Mouse (Mus musculus) forebrain, embryonic 12.5 days (tissue): ENCODE data around the gene Slx4. TPM values are rescaled to one million over a fixed set of nuclear protein-coding genes. Genes with fewer than 3 reads are reported as not detected.
"Not testable (repeated sequence)": the region's sequence is repeated elsewhere in the genome, so short reads cannot be mapped to it uniquely, and the experiment has no call there.

Source experiments
- ATAC-seq: fragments of 200-750 bp; cut with Nextera tagmentation; 2 replicates; pipeline ENCODE4 v1.8.0; 2017; ENCODE audit warnings: moderate TSS enrichment; ENCODE audit not compliant: low FRiP score
- H3K27ac ChIP-seq: fragments of 300-500 bp; sonication (generic); 2 replicates; pipeline ENCODE4 v1.5.1; 2016; ENCODE audit warnings: mild to moderate bottlenecking
- H3K27me3 ChIP-seq: fragments of 300-500 bp; sonication (generic); 2 replicates; pipeline ENCODE4 v1.6.1; 2016; ENCODE audit warnings: mild to moderate bottlenecking
- H3K36me3 ChIP-seq: fragments of 300-500 bp; sonication (generic); replicated peaks from 2 replicates; pipeline ENCODE4 v1.6.1; 2016; ENCODE audit warnings: mild to moderate bottlenecking
- H3K4me1 ChIP-seq: fragments of 300-500 bp; sonication (generic); 2 replicates; pipeline ENCODE4 v1.6.1; 2016
- H3K4me2 ChIP-seq: fragments of 300-500 bp; sonication (generic); 2 replicates; pipeline ENCODE4 v1.6.1; 2016; ENCODE audit warnings: mild to moderate bottlenecking, moderate library complexity
- H3K4me3 ChIP-seq: fragments of 300-500 bp; sonication (generic); replicated peaks from 2 replicates; pipeline ENCODE4 v1.5.1; 2016; ENCODE audit warnings: mild to moderate bottlenecking
- H3K9ac ChIP-seq: fragments of 300-500 bp; sonication (generic); 2 replicates; pipeline ENCODE4 v1.6.1; 2016; ENCODE audit warnings: mild to moderate bottlenecking
- H3K9me3 ChIP-seq: fragments of 300-500 bp; sonication (generic); 2 replicates; pipeline ENCODE4 v1.6.1; 2016
- WGBS: fragments of 180-500 bp; shearing (Covaris S2); methylation state at CpG from one replicate; pipeline ENCODE4 v1.1.7; 2016; 5-methylcytosine and 5-hydroxymethylcytosine counted together
- polyA plus RNA-seq: library from polyadenylated mRNA; unstranded; fragments of >200 nt; fragmentation: Nextera tagmentation; extraction: Ambion mirVana; gene quantifications from 2 replicates; pipeline ENCODE4 v1.2.1, GENCODE M21; 2016

Gene Slx4
- polyA plus RNA-seq, 1 experiment from 2014 or later: 29.5 TPM

- Histone ChIP-seq H3K4me2 (no peak overlapping the region), H3K4me1 (no peaks in the 10 kb centered on the region), H3K4me3 (no peak overlapping the region), H3K36me3 (peaks cover 99% of the 10 kb centered on the region), H3K27ac (no peak overlapping the region), H3K9me3 (no peaks in the 10 kb centered on the region), H3K9ac (no peak overlapping the region), H3K27me3 (no peaks in the 10 kb centered on the region)
- 56% methylated on average over 7 of the region's 7 CpGs for WGBS
- no peak for ATAC-seq
Measured at GRCm38 (mm10) chr16:3983146-3983700, 20.3 kb downstream of the Slx4 start.

- 96% methylated on average over 4 of the region's 4 CpGs for WGBS
- H3K36me3 ChIP-seq: peaks cover 97% of the 10 kb centered on the region
Measured at GRCm38 (mm10) chr16:3982173-3982572, 21.4 kb downstream of the Slx4 start.

GRCm38 (mm10) chr16:3976712-3977111 is 26.9 kb downstream of the Slx4 start:
- no peak for ATAC-seq
- no peak overlapping the region for H3K27ac ChIP-seq

More at GRCm38 (mm10) chr16:3982173-3982572, 21.4 kb downstream of the Slx4 start:
- H3K4me1 ChIP-seq: no peaks in the 10 kb centered on the region
- no peaks in the 10 kb centered on the region for H3K27me3 ChIP-seq
- no peak overlapping the region for H3K4me3 ChIP-seq
- no peak overlapping the region for H3K9ac ChIP-seq
- no peak for ATAC-seq
- H3K27ac ChIP-seq: no peak overlapping the region
- no peaks in the 10 kb centered on the region for H3K9me3 ChIP-seq
- H3K4me2 ChIP-seq: no peak overlapping the region

GRCm38 (mm10) chr16:3976251-3976671 is 27.3 kb downstream of the Slx4 start, which contains the start of gene Nlrc3:
Gene Nlrc3 (minus strand): TSS chr16:3976632.
- WGBS: 71% methylated on average over 4 of the region's 4 CpGs
- H3K27ac ChIP-seq: no peak within 1 kb of the TSS
- ATAC-seq: no peak

More at GRCm38 (mm10) chr16:3976712-3977111, 26.9 kb downstream of the Slx4 start:
- Histone ChIP-seq H3K27me3 (no peaks in the 10 kb centered on the region), H3K9me3 (no peaks in the 10 kb centered on the region), H3K9ac (no peak overlapping the region), H3K36me3 (peaks cover 43% of the 10 kb centered on the region), H3K4me1 (no peaks in the 10 kb centered on the region), H3K4me2 (no peak overlapping the region), H3K4me3 (no peak overlapping the region)
- 65% methylated on average over 3 of the region's 3 CpGs for WGBS

GRCm38 (mm10) chr16:3975658-3976057 is 27.9 kb downstream of the Slx4 start:
- no peak overlapping the region for H3K4me3 ChIP-seq
- H3K4me1 ChIP-seq: no peaks in the 10 kb centered on the region
- no peak overlapping the region for H3K27ac ChIP-seq
- no peak for ATAC-seq
- H3K9ac ChIP-seq: no peak overlapping the region
- no peaks in the 10 kb centered on the region for H3K9me3 ChIP-seq
- H3K4me2 ChIP-seq: no peak overlapping the region
- H3K27me3 ChIP-seq: no peaks in the 10 kb centered on the region
- H3K36me3 ChIP-seq: peaks cover 33% of the 10 kb centered on the region
- 90% methylated on average over 7 of the region's 7 CpGs for WGBS

More at GRCm38 (mm10) chr16:3976251-3976671, 27.3 kb downstream of the Slx4 start, which contains the start of gene Nlrc3:
- H3K4me3 ChIP-seq: no peak within 1 kb of the TSS
- H3K27me3 ChIP-seq: no peaks in the 10 kb centered on the region
- H3K4me2 ChIP-seq: no peak within 1 kb of the TSS
- no peaks in the 10 kb centered on the region for H3K4me1 ChIP-seq
- H3K9me3 ChIP-seq: no peaks in the 10 kb centered on the region
- no peak within 1 kb of the TSS for H3K9ac ChIP-seq
- H3K36me3 ChIP-seq: peaks cover 39% of the 10 kb centered on the region

GRCm38 (mm10) chr16:3974456-3974855 is 29.1 kb downstream of the Slx4 start:
- H3K4me1 ChIP-seq, H3K4me2 ChIP-seq, ATAC-seq, H3K4me3 ChIP-seq, H3K27ac ChIP-seq, H3K9ac ChIP-seq, H3K9me3 ChIP-seq, H3K27me3 ChIP-seq: not testable (repeated sequence)
- 93% methylated on average over 19 of the region's 19 CpGs for WGBS
- H3K36me3 ChIP-seq: peaks cover 21% of the 10 kb centered on the region

- Histone ChIP-seq H3K9ac (no peak overlapping the region), H3K9me3 (no peaks in the 10 kb centered on the region), H3K4me1 (no peaks in the 10 kb centered on the region), H3K27me3 (no peaks in the 10 kb centered on the region), H3K4me3 (no peak overlapping the region), H3K27ac (no peak overlapping the region), H3K36me3 (no peaks in the 10 kb centered on the region), H3K4me2 (no peak overlapping the region)
- no peak for ATAC-seq
- WGBS: 84% methylated on average over 3 of the region's 3 CpGs
Measured at GRCm38 (mm10) chr16:3965534-3965933, 38.0 kb downstream of the Slx4 start.

- WGBS: 86% methylated on average over 10 of the region's 10 CpGs
- H3K36me3 ChIP-seq: no peaks in the 10 kb centered on the region
- H3K27me3 ChIP-seq: no peaks in the 10 kb centered on the region
- H3K4me3 ChIP-seq: no peak overlapping the region
- no peak for ATAC-seq
- H3K9me3 ChIP-seq: no peaks in the 10 kb centered on the region
- H3K9ac ChIP-seq: no peak overlapping the region
- no peaks in the 10 kb centered on the region for H3K4me1 ChIP-seq
- no peak overlapping the region for H3K4me2 ChIP-seq
- H3K27ac ChIP-seq: no peak overlapping the region
Measured at GRCm38 (mm10) chr16:3964990-3965389, 38.6 kb downstream of the Slx4 start.

GRCm38 (mm10) chr16:3959261-3959660 is 44.3 kb downstream of the Slx4 start:
- H3K27me3 ChIP-seq: no peaks in the 10 kb centered on the region
- 79% methylated on average over 2 of the region's 2 CpGs for WGBS
- no peaks in the 10 kb centered on the region for H3K4me1 ChIP-seq
- no peak overlapping the region for H3K27ac ChIP-seq
- ATAC-seq: no peak
- no peak overlapping the region for H3K9ac ChIP-seq
- H3K36me3 ChIP-seq: no peaks in the 10 kb centered on the region
- H3K4me3 ChIP-seq: no peak overlapping the region
- H3K4me2 ChIP-seq: no peak overlapping the region
- no peaks in the 10 kb centered on the region for H3K9me3 ChIP-seq

GRCm38 (mm10) chr16:3956369-3956768 is 47.2 kb downstream of the Slx4 start:
- no peaks in the 10 kb centered on the region for H3K9me3 ChIP-seq
- H3K27ac ChIP-seq: no peak overlapping the region
- H3K4me3 ChIP-seq: no peak overlapping the region
- H3K9ac ChIP-seq: no peak overlapping the region
- ATAC-seq: no peak
- H3K36me3 ChIP-seq: no peaks in the 10 kb centered on the region
- no peaks in the 10 kb centered on the region for H3K4me1 ChIP-seq
- no peak overlapping the region for H3K4me2 ChIP-seq
- no peaks in the 10 kb centered on the region for H3K27me3 ChIP-seq
- WGBS: 83% methylated on average over 6 of the region's 6 CpGs

- Histone ChIP-seq H3K9ac (no peak overlapping the region), H3K4me2 (no peak overlapping the region), H3K27ac (no peak overlapping the region), H3K27me3 (no peaks in the 10 kb centered on the region), H3K9me3 (no peaks in the 10 kb centered on the region), H3K36me3 (no peaks in the 10 kb centered on the region), H3K4me1 (no peaks in the 10 kb centered on the region), H3K4me3 (no peak overlapping the region)
- 100% methylated on average over 1 of the region's 1 CpGs for WGBS
- ATAC-seq: no peak
Measured at GRCm38 (mm10) chr16:3951141-3951540, 52.4 kb downstream of the Slx4 start.

GRCm38 (mm10) chr16:3934701-3935100 is 68.9 kb downstream of the Slx4 start:
- WGBS: 93% methylated on average over 4 of the region's 4 CpGs
- H3K36me3 ChIP-seq: peaks cover 70% of the 10 kb centered on the region
- H3K4me2 ChIP-seq: no peak overlapping the region

GRCm38 (mm10) chr16:3934091-3934490 is 69.5 kb downstream of the Slx4 start:
- Histone ChIP-seq H3K27me3 (no peaks in the 10 kb centered on the region), H3K4me2 (no peak overlapping the region), H3K9me3 (no peaks in the 10 kb centered on the region), H3K36me3 (peaks cover 75% of the 10 kb centered on the region), H3K4me1 (no peaks in the 10 kb centered on the region), H3K27ac (no peak overlapping the region), H3K4me3 (no peak overlapping the region), H3K9ac (no peak overlapping the region)
- WGBS: 94% methylated on average over 1 of the region's 1 CpGs
- no peak for ATAC-seq

More at GRCm38 (mm10) chr16:3934701-3935100, 68.9 kb downstream of the Slx4 start:
- H3K4me1 ChIP-seq: no peaks in the 10 kb centered on the region
- H3K9ac ChIP-seq: no peak overlapping the region
- no peaks in the 10 kb centered on the region for H3K9me3 ChIP-seq
- no peaks in the 10 kb centered on the region for H3K27me3 ChIP-seq
- ATAC-seq: no peak
- H3K4me3 ChIP-seq: no peak overlapping the region
- no peak overlapping the region for H3K27ac ChIP-seq
